Mouse (Mus musculus): ENCODE measurements around the gene Rnasel.

The Rnasel gene

GRCm38 (mm10) chr1:153736096-153736495 is 13.1 kb upstream of the Rnasel start:
- no peak for DNase-seq (ENCODE audit: low read depth)

DNA sequence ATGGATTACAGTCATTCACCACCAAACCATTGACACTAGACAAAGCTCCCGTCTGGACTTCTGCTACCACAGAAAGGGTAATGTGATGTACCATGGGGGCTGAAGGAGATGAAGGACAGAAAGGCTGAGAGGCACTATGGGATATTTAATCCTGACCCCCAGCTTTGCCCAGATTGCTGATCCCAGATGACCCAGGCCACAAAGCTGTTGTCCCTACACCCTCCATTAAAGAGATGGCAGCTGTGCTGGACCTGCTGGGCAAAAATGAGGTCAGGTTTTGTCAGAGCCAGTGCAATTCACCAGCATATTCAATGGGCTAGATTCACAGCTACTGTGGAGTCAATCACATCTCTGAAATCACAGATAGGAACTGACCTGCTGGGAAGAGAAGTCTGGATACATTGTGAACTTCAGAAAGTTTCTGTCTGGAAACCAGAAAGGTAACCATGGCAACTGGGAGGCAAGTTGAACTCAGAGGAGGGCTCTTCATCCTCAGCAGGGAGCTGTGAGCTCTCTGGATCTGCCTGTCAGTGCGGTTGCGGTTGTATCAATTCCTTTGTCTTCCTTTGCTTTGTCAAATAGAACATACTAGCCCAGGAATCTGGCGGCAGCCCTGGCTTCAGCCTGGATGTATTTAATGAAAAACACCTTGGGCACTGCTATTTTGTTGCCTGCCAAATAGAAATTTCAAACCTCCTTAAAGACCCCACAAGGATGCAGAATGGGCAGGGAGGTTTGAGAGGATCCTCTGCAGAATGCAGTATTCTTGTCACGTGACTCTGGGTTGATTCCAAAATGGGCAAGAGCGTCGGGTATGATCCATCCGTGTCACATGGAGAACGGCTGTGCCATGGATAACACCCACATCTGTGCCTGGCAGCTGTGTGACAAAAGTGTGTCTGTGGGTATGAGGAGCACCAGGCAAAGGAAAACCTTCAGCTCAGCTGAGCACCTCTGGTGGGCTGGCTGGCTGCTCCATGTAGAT is 11.8 kb upstream of the Rnasel start:
- DNase-seq (ENCODE audit: low read depth), result no peak

DNA sequence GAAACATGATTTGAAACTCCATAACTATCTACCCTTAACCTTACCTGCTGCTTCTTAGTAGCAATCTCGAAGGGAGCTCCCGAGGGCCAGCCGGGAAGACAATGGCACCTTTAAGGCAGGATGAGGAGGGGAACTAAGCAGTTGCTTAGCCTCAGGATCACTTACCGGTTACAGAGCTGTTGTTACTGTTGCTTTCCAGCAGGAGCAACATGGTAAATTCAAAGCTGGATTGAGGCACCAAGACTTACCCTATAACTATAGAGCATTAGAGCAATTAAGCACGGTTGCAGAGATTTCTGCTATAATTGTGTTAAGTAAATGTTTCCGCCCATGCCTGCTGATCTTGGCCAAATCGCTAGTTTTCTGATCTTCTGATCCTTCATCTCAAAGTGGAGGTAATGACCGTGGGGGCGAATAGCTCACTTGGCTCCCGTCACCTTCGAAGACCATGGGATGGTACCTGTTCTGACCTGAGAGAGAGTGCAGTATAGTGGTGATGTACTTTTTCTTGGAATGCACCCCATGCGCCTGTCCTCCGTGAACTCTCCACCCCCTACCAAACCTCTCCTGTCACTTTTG is 9.7 kb upstream of the Rnasel start:
- DNase-seq (ENCODE audit: low read depth), result no peak

DNA sequence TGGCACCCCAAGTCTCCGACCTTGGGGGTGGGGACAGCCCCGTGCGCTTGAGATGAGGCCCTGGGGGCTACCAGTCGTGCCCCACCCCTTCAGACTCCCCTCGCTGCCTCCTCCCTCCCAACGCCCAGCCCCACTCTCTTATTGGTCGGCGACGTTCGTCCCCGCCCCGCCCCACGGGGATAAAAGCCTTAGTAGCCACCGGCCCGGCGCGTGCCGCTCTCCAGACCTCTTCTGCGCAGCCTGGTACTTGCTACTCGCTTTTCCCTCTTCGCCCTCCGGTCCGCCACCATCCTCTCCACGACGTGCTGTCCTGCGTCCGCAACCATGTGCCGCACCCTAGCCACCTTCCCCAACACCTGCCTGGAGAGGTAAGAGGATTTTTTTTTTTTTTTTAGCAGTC is 9.1 kb upstream of the Rnasel start, which contains the start of gene Rgs16:
Gene Rgs16, plus strand, starts transcription at position 205 of the 400 bp plus-strand sequence.
- DNase-seq (ENCODE audit: low read depth), result peak; percentile 49

- no peak for DNase-seq (ENCODE audit: low read depth)
Observed at GRCm38 (mm10) chr1:153740775-153741400, 8.3 kb upstream of the Rnasel start.

GRCm38 (mm10) chr1:153741551-153742316 is 7.5 kb upstream of the Rnasel start:
- no peak for DNase-seq (ENCODE audit: low read depth)

GRCm38 (mm10) chr1:153742374-153743155 is 6.7 kb upstream of the Rnasel start:
- DNase-seq (ENCODE audit: low read depth), result peak; percentile 83

- DNase-seq (ENCODE audit: low read depth), result peak; percentile 21
Observed at GRCm38 (mm10) chr1:153746119-153746670, 3.0 kb upstream of the Rnasel start.

- peak; percentile 87 for DNase-seq (ENCODE audit: low read depth)
Observed at GRCm38 (mm10) chr1:153746728-153747127, 2.5 kb upstream of the Rnasel start.

DNA sequence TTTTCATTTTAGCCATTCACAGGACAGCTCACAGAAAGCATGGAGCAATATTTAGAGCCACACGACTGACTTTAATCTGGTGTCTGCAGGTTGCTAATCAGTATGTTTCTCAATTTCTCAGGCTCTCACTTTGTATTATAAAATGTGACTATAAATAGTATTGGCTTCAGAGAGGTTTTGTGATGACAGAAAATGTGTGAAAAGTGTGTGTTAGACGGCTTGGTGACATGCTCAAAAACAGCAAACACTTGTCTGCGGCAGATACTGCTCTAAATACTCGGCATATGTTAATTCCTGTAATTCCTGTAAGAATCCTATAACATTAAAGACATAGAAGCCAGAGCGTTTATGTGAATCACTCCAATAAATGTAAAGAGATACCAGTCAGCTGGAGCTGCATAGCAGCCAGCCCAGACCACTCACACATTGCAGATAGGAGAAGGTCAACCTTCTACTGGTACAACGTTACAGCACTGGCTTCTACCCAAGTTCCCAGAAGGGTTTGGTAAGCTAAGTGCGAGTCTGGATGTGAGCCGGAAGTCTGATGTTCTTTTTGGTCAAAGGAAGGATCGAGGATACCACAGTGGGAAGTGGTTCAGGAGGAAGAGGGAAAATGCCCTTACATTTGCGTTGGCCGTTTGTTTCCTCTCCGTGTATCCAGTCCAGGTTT is 1.2 kb upstream of the Rnasel start:
- DNase-seq (ENCODE audit: low read depth), result no peak

DNA sequence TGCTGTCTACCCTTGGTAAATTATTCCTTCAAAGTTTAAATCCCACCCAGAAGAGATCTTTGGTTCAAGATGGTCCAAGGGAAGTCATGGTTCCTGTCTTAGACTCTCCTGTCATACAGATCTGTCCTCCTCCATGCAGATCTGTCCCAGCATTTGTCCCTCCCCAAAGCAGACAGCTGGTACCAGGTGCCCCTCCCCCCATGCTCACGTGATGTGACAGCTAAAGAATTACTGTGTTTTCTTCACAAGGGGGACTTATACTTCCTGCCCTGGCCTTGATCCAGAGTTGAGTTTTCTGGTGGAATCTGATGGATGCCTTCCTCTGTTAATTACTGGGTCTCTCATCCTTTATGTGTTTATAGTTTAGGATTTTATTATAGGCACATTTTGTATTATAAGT is 677 bp upstream of the Rnasel start:
- DNase-seq (ENCODE audit: low read depth), result peak; percentile 82

DNA sequence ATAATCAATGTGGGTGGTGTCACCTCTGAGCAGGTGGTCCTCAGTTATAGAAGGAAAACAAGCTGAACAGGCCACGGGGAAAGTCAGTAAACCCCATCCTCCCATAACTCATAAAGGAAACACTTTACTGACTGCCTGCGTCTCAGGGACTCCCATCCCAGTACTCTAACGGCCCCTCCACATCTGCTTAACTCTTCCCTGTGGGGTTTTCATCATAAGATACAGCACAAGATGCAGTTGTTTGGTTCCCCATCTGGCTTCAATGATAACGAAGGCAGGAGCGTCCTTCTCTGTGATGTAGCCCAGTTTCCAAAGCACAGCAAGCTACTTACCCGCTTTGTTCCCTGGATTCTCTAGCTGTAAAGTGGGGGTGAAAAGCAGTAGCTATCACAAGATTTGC is 828 bp downstream of the Rnasel start:
- DNase-seq (ENCODE audit: low read depth), result peak; percentile 24

DNA sequence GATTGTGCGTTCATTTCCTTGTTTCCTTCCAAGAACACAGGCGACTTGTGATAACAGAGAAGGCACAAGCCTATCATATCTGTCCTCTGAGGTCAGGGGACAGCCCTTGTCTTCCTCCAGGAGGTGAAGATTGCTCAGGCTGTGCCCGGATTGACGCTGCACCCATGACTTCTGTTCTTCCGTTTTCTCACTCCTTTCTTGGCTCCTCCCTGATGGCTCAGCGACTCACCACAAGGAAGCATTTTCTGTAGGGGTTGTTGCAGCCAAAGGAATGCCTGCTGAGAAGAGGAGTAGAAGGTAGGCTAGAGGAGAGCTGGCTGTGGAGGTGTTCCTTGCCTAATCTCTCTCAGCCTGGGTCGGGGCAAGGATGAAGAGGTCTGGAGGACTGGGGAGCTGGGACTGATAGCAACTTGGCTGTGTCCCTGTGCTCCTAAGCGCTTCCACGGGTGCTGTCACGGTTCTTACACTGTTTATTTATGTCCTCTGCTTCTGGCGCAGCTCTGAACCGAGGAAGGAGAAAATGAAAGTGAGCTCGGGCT is 2.6 kb downstream of the Rnasel start:
- DNase-seq (ENCODE audit: low read depth), result peak; percentile 83

- DNase-seq (ENCODE audit: low read depth), result no peak
Observed at GRCm38 (mm10) chr1:153752521-153752920, 3.3 kb downstream of the Rnasel start.

GRCm38 (mm10) chr1:153753725-153754464 is 4.7 kb downstream of the Rnasel start:
- DNase-seq (ENCODE audit: low read depth), result no peak

- DNase-seq (ENCODE audit: low read depth), result no peak
Observed at GRCm38 (mm10) chr1:153764136-153764535, 14.9 kb downstream of the Rnasel start.

DNA sequence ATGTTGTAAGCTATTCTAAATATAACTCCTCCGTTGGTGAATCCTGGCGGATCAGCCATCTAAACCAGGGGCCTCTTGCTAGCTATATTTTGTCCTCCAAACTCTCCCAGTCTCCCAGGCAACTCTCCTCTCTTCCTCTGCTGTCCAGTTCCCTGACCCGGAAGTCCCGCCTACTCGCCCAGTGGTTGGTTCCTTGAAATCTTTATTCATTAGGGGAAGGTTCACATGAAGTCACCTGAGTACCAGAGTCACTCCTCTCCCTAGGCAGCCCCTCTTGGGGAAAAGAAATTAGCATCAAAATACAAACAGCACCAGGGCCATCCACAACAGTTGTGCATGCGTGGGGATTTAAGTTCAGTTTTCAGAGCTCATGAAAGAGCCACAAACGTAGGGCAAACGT is 17.1 kb downstream of the Rnasel start:
- no peak for DNase-seq (ENCODE audit: low read depth)

DNA sequence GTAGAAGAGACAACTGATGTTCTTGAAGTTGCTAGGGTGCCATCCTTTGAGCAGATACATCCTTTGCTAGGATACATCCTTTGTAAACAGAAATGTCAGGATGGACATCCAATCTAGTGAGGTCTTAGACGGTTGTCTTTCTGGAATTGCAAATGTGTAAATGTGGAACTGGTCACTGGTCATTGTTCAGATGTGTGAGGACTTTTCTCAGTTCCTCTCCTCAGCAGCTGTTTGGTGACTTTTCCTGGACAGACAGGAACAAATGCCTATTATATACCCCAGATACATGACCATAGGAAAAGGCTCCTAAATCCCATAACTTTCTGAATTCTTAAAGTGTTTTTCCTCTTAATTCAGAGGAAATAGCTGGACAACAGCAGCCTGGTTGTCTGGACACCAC is 18.1 kb downstream of the Rnasel start:
- DNase-seq (ENCODE audit: low read depth), result no peak

DNA sequence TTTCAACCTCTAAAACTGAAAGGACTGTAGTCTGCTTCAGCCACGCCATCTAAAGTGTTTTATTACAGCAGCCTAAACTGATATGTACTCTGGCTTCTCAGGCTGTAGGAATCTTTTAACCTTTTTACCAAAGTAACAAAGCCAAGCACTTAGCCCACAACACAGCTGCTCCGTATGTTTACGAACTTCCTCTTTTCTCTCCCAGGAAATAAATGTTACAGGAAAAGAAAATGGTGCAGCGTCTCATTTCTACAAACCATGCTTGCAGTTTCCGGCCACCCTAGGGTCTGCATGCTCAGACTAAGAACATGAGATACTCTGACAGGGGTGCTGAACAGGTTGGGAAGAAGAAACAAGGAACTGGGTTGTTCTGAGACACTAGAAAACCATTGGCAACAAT is 19.2 kb downstream of the Rnasel start:
- no peak for DNase-seq (ENCODE audit: low read depth)

All from naive thymus-derived CD4-positive, alpha-beta T cell, adult 2 months (primary cell).